Mouse (Mus musculus) G1E (cell line): ENCODE measurements around the gene Zbtb17.

Source experiments
- CTCF ChIP-seq: IDR thresholded peaks from 2 replicates; pipeline ENCODE4 v1.5.1; 2012; ENCODE audit warnings: low read depth, low read length, inconsistent platforms, mixed read lengths
- TAL1 ChIP-seq: conservative IDR thresholded peaks from 2 replicates; pipeline ENCODE4 v1.6.1; 2012; ENCODE audit warnings: low read depth, low read length, inconsistent platforms, mixed read lengths

DNA sequence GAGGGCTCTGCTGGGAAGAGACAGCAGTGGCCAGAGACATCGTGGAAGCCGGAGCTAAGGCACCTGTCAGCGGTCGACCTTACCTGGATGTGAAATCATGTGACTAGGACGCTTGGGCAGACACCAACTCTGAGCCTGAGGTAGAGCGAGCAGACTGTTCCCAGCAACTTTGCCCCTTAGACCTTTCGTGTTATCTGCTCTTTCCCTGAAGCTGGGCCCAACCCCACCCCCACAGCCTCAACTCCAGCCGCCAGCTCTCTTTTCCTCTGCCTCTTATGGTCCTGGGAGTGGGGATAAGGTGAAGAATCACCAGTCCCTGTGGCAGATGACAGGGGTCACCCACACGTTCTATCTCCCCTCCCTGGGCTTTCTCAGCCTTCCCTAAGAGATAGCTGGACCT, 23.6 kb upstream of the Zbtb17 start:
- TF ChIP-seq CTCF = no peak
- no peak for TF ChIP-seq TAL1
